Mouse (Mus musculus) granulocyte monocyte progenitor cell, adult 5-6 weeks (primary cell): ENCODE measurements around the gene Ell. TPM values are rescaled to one million over a fixed set of nuclear protein-coding genes. Genes with fewer than 3 reads are reported as not detected.

ENCODE experiments used
- ATAC-seq: replicated peaks from 2 replicates; pipeline ENCODE4 v1.8.0; 2016; ENCODE audit warnings: mild to moderate bottlenecking, moderate TSS enrichment, inconsistent platforms; ENCODE audit not compliant: poor library complexity, severe bottlenecking
- total RNA-seq, 2 experiments: library from RNA; stranded (forward) in 1 of 2; stranded (reverse) in 1 of 2; fragments of 200-712, 200-1000 nt in 1 of 2; fragments of >200 nt in 1 of 2; fragmentation: Nextera tagmentation in 1 of 2; gene quantifications; 2 replicates each; pipeline ENCODE4 v1.2.3; 2014 to 2017

Gene Ell
- total RNA-seq, 2 experiments from 2014 or later = 5.5 to 11.7 TPM

- ATAC-seq = peak; percentile 47
Observed at GRCm38 (mm10) chr8:70609368-70609848, 70.2 kb downstream of the Ell start.

- ATAC-seq = peak; percentile 59
Observed at GRCm38 (mm10) chr8:70609849-70610795, 70.9 kb downstream of the Ell start.

- ATAC-seq = peak; percentile 8; the same call in 1 of the 2 replicates
Observed at GRCm38 (mm10) chr8:70610796-70611771, 71.8 kb downstream of the Ell start.

GRCm38 (mm10) chr8:70611849-70612248 lies 72.6 kb downstream of the Ell start:
- ATAC-seq = peak; percentile 19

DNA sequence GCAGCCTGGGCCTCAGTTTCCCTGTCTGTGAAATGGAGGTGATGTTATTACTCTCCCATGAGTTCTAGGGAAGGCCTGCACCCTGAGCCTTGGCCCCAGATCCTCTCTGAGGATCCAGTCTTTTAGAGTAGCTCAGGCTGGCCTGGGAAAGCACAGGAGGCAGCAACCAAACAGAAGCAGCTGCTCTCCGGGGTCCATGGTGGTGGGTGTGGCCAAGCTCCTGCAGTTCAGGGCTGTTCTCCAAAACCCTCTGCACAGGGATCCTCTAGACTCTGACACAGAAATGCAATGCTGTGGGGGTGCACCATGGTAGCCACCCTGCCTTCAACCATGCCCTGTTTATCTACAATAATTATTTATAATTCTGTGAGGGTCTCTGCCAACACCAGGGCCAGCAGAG lies 74.5 kb downstream of the Ell start:
- no peak for ATAC-seq

- no peak for ATAC-seq
Observed at GRCm38 (mm10) chr8:70614469-70614868, 75.2 kb downstream of the Ell start.

DNA sequence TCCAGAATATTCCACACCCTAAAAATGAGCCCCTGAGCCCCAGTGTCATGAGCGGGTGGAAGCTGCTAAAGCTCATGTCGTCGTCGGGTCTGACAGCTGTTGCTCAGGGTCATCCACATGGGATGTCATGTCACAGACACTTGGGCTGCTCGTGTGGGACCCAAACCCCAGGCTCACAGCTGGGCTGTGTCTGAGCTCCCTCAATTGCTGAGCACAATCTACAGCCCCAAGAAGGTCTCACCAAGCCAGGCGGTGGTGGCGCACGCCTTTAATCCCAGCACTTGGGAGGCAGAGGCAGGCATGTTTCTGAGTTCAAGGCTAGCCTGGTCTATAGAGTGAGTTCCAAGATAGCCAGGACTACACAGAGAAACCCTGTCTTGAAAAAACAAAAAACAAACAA lies 76.0 kb downstream of the Ell start:
- ATAC-seq = no peak

GRCm38 (mm10) chr8:70615894-70616293 lies 76.6 kb downstream of the Ell start, which contains the start of gene Lrrc25:
Gene Lrrc25 (plus strand): TSS chr8:70616155.
- ATAC-seq = peak; percentile 26

DNA sequence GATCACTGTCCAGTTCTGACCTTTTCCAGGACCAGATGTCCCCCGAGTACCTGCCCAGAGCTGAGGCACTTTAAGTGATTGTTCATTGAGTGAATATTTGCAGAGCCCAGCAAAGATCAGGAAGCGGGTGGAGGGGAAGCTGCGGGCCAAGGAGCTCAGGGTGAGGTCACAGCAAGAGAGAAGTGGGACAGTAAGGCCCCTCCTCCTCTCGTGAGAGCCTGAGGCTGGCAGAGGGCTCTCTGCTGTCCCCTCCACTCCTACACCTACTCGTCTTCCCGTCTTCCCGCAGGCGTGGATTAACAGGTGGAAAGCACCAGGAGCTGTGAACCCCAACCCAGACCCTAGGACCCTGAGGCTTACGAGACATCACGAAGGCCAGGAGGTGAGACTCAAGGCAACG lies 77.4 kb downstream of the Ell start:
- ATAC-seq = peak; percentile 52

- ATAC-seq = no peak
Observed at GRCm38 (mm10) chr8:70617985-70618384, 78.7 kb downstream of the Ell start.

GRCm38 (mm10) chr8:70618888-70619334 lies 79.7 kb downstream of the Ell start:
- peak; percentile 85 for ATAC-seq

DNA sequence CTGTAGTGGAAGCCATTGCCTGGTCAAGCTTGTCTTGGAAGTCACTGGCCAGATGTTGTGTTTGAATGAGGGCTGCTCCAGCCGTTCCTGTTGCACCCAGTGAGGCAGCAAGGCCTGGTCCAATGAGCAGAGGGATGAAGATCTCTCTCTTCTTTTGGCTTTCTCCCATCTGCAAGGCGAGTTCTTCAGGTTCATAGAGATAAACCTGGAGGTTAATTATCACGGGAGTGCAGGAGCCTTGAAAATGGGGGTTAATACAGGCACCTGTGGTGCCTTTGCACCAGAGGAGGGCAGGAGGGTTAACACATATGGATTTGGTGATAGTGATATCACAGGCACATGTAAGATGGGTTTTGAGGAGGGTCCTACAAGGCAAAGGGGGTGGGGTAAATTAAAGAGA lies 83.0 kb downstream of the Ell start:
- ATAC-seq = no peak

DNA sequence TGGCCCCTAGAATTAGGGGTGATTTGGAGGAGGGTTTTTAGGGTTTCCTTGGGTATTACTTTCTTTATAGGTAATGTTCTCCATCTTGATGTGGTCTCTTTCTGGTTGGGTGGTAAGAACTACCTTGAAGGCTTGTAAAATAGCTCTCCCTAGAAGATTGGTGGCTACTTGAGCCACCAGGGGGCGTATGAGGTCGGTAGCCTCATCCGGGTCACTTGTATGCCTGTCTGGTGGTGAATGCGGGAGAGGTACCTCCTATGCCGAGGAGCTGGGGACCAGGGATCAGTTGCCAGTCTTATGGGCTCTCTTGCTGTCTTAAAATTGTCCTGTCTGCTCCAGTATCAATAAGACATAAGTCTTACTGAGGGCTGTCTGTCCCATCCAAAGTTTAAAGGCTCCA lies 85.8 kb downstream of the Ell start:
- ATAC-seq = peak; percentile 45; the same call in 1 of the 2 replicates

DNA sequence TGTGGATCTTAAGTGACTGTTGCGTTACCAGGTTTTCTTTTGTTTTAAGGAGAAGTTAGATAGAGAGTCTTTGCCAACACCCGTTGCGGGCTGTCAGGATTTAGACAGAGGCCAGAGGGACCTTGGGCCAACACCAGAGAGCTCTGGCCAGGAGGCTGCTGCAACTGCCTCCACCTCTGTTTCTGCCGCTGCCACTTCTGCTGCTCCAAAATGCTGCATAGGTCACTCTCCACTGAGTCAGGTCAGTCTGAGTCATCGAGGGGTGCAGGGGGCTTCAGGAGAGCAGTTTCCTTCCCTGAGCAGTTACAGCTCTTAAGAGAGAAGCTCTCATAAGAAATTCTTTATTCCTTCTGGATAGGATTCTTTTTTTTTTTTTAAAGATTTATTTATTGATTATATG lies 87.8 kb downstream of the Ell start:
- no peak for ATAC-seq

- no peak for ATAC-seq
Observed at GRCm38 (mm10) chr8:70628986-70629490, 89.8 kb downstream of the Ell start.

DNA sequence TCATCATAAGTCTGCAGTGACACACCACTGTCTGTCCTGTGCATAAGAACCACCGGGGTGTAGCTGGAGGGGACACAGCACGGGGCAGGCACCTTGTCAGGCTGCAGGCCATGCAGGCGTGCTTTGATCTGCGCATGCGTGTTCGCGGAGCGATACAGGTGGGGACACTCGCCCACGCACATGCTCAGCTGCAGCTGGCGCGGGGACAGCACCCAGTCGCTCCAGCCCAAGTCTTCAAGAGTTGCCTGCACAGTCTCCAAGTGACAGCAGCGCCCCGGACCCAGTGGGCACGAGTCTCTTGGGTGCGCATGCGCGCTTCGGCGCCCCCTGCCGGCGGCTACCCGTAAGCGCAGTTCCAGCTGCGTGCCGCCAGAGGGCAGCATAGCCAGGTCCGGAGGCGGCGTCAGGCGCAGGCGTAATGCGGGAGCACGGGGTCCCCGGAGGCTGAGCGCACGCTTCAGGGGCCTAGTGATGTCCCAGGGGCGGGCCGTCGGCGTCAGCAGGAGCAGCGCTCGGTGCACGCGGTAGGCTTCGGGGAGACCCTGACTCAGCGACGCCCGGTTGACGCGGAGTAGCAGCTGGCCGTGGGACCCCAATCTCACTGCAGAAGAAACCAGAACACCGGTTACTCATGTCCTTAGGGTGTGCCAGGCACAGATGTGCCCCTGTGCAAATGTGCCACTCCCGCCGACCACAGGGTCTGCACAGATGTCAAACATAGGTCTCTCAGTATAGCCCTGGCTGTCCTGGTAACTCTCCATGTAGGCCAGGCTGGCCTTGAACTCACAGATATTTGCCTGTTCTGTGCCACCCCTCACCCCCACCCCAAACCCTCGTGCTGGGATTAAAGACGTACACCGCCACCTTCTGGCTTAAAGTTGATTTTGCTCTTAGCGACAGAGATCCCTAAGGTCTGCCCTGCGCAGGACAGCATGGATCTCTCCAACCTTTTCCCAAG lies 90.6 kb downstream of the Ell start:
- ATAC-seq = peak; percentile 73

DNA sequence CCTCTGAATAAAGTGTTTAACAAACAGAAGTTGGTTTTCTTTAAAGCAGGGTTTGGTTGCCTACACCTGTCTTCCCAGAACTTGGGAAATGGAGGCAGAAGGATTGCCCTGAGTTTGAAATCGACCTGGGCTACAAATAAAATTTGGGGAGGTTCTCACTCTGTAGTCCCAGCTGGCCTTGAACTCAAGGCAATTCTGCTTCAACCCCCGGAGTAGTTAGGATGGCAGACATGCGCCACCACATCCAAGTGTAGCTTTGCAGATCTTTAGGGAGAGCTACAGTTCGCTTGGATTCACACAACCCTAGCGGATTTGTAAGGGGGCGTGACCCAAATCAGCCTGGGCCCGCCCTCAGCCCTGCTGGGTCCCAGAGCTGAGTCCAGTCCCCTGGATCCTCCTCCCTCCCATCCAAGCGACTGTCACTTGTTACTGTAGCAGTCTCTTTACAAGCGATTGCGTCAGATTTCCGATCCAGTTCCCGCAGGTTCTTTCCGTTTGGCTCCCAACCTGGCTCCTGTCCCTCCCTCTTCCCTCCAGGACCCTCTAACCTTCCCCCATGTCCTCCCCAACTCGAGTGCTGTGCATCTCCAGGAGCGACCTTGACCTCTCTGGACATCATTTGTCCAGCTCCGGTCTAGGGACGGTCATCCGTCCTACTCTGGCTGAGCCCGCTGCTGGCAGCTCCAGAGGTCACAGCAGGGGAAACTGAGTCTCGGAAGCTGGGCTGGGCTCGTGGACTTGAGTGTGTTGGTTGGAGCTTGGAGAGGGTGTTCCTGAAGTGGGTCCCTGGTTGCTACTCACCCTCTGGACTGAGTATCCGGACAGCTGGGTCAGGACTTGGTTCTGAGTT lies 91.5 kb downstream of the Ell start:
- peak; percentile 50 for ATAC-seq

DNA sequence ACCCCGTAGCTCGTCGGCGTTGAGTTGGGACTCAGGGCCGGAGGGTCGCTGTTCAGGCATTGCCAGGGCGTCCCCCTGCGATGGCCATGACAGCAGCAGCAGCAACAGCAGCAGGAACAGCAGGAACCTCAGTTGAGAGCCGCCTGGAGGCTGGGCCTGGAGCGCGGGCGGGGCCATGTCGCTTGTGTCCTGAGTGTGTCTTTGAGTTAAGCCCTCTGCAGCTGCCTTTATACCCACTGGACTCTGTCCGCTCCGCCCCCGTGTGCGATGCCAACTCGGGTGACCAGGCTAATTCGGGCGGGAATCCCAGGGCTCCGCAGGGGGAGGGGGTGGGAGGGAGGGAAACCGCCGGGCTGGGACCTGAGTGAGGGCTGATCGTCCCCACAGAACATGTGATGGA lies 92.2 kb downstream of the Ell start:
- no peak for ATAC-seq
